Mouse (Mus musculus) adrenal gland (tissue): ENCODE results near the gene Rgs9bp.
"Not testable (repeated sequence)": the region's sequence is repeated elsewhere in the genome, so short reads cannot be mapped to it uniquely, and the experiment has no call there.

Experiments
- intact Hi-C: fragments of 180-260 bp; cut with DNase I; formaldehyde crosslinking; loops from one replicate; pipeline ENCODE4 v1.15.1; 2025

Gene Rgs9bp

GRCm38 (mm10) chr7:35584068-35584785, 1.2 kb downstream of the Rgs9bp start:
- intact Hi-C loops: loop anchor here (5.0 kb wide), 1 partner anchor 53 kb away; no protein-coding TSS in a partner anchor

GRCm38 (mm10) chr7:35583476-35584025, 1.8 kb downstream of the Rgs9bp start:
- intact Hi-C loops: loop anchor here (5.0 kb wide), 1 partner anchor 54 kb away; no protein-coding TSS in a partner anchor

- intact Hi-C loops: loop anchor here (5.0 kb wide), 1 partner anchor 55 kb away; no protein-coding TSS in a partner anchor
Observed at GRCm38 (mm10) chr7:35582719-35583118, 2.7 kb downstream of the Rgs9bp start.

GRCm38 (mm10) chr7:35579849-35580248, 5.5 kb downstream of the Rgs9bp start:
- intact Hi-C loops: loop anchor here (5.0 kb wide), 2 partner anchors 38 to 57 kb away; no protein-coding TSS in a partner anchor

- intact Hi-C loops: loop anchor here (2.0 kb wide), 1 partner anchor 16 kb away; no protein-coding TSS in a partner anchor
Observed at GRCm38 (mm10) chr7:35570883-35571282, 14.5 kb downstream of the Rgs9bp start.

GRCm38 (mm10) chr7:35569724-35570123, 15.7 kb downstream of the Rgs9bp start:
- intact Hi-C loops: loop anchor here (2.0 kb wide), 1 partner anchor 15 kb away; no protein-coding TSS in a partner anchor

- intact Hi-C loops: not testable (repeated sequence)
Observed at GRCm38 (mm10) chr7:35565965-35566364, 19.4 kb downstream of the Rgs9bp start.

- intact Hi-C loops: not testable (repeated sequence)
Observed at GRCm38 (mm10) chr7:35564872-35565271, 20.5 kb downstream of the Rgs9bp start.

GRCm38 (mm10) chr7:35564067-35564865, 21.1 kb downstream of the Rgs9bp start:
- intact Hi-C loops: no loop called here

GRCm38 (mm10) chr7:35563071-35563470, 22.3 kb downstream of the Rgs9bp start:
- intact Hi-C loops: no loop called here

- intact Hi-C loops: no loop called here
Observed at GRCm38 (mm10) chr7:35559838-35560237, 25.5 kb downstream of the Rgs9bp start.

- intact Hi-C loops: no loop called here
Observed at GRCm38 (mm10) chr7:35558681-35559080, 26.7 kb downstream of the Rgs9bp start.

GRCm38 (mm10) chr7:35557577-35557976, 27.8 kb downstream of the Rgs9bp start:
- intact Hi-C loops: no loop called here

- intact Hi-C loops: no loop called here
Observed at GRCm38 (mm10) chr7:35556905-35557304, 28.5 kb downstream of the Rgs9bp start.

GRCm38 (mm10) chr7:35556205-35556603, 29.2 kb downstream of the Rgs9bp start, which contains the start of gene Nudt19:
Gene Nudt19 (minus strand): TSS chr7:35556304.
- intact Hi-C loops: no loop called here

GRCm38 (mm10) chr7:35555224-35556204, 29.9 kb downstream of the Rgs9bp start:
- intact Hi-C loops: loop anchor here (2.0 kb wide), 1 partner anchor 15 kb away; no protein-coding TSS in a partner anchor

- intact Hi-C loops: loop anchor here (2.0 kb wide), 1 partner anchor 16 kb away; no protein-coding TSS in a partner anchor
Observed at GRCm38 (mm10) chr7:35554605-35555175, 30.7 kb downstream of the Rgs9bp start.

- intact Hi-C loops: loop anchor here (2.0 kb wide), 1 partner anchor 17 kb away; no protein-coding TSS in a partner anchor
Observed at GRCm38 (mm10) chr7:35553751-35554604, 31.4 kb downstream of the Rgs9bp start.

GRCm38 (mm10) chr7:35545881-35546280, 39.5 kb downstream of the Rgs9bp start:
- intact Hi-C loops: no loop called here
